Mouse (Mus musculus): ENCODE data around the gene Ccl11. TPM values are rescaled to one million over a fixed set of nuclear protein-coding genes. Genes with fewer than 3 reads are reported as not detected.

Gene Ccl11
- polyA plus RNA-seq, 1 experiment from 2014 or later: 16.7 TPM

- no peak for TF ChIP-seq EP300 (optimal IDR thresholded peaks at IDR 0.05)
- TF ChIP-seq CTCF (IDR thresholded peaks at IDR 0.05; ENCODE audit: low read depth): no peak
- no peak for DNase-seq (ENCODE audit: low spot score)
- Histone ChIP-seq H3K27me3 (ENCODE audit: control insufficient read depth, insufficient read depth, low read length) (no peaks in the 10 kb centered on the region), H3K36me3 (ENCODE audit: control insufficient read depth, insufficient read depth, low read length) (no peaks in the 10 kb centered on the region), H3K9me3 (ENCODE audit: control insufficient read depth, low read length) (no peaks in the 10 kb centered on the region), H3K4me2 (replicated peaks; ENCODE audit: low read depth) (no peak within 1 kb of the TSS), H3K9ac (ENCODE audit: low read length) (no peak within 1 kb of the TSS), H3K4me3 (ENCODE audit: low read depth, low read length) (no peak within 1 kb of the TSS), H3K27ac (replicated peaks) (no peak within 1 kb of the TSS), H3K4me1 (replicated peaks; ENCODE audit: control insufficient read depth, insufficient read depth) (no peaks in the 10 kb centered on the region)
- ATAC-seq (ENCODE audit: low FRiP score, low TSS enrichment): no peak
- 67% methylated on average over 2 of the region's 2 CpGs for WGBS
These were observed 43.9 kb downstream of the Ccl11 start, which contains the start of gene Ccl12 for GRCm38 (mm10) chr11:82101529-82101928. Ccl12 (plus strand) TSS chr11:82101845.

GRCm38 (mm10) chr11:82109611-82110010, 52.0 kb downstream of the Ccl11 start:
- Histone ChIP-seq H3K4me2 (replicated peaks; ENCODE audit: low read depth) (no peak overlapping the region), H3K27ac (replicated peaks) (no peak overlapping the region), H3K27me3 (ENCODE audit: control insufficient read depth, insufficient read depth, low read length) (no peaks in the 10 kb centered on the region), H3K4me1 (replicated peaks; ENCODE audit: control insufficient read depth, insufficient read depth) (no peaks in the 10 kb centered on the region), H3K36me3 (ENCODE audit: control insufficient read depth, insufficient read depth, low read length) (no peaks in the 10 kb centered on the region), H3K9ac (ENCODE audit: low read length) (no peak overlapping the region), H3K4me3 (ENCODE audit: low read depth, low read length) (no peak overlapping the region), H3K9me3 (ENCODE audit: control insufficient read depth, low read length) (no peaks in the 10 kb centered on the region)
- no peak for DNase-seq (ENCODE audit: low spot score)
- no peak for ATAC-seq (ENCODE audit: low FRiP score, low TSS enrichment)
- TF ChIP-seq EP300 (optimal IDR thresholded peaks at IDR 0.05) (no peak), CTCF (IDR thresholded peaks at IDR 0.05; ENCODE audit: low read depth) (no peak)

- TF ChIP-seq EP300 (optimal IDR thresholded peaks at IDR 0.05) (no peak), CTCF (IDR thresholded peaks at IDR 0.05; ENCODE audit: low read depth) (no peak)
- no peaks in the 10 kb centered on the region for H3K4me1 ChIP-seq (replicated peaks; ENCODE audit: control insufficient read depth, insufficient read depth)
- 69% methylated on average over 6 of the region's 6 CpGs for WGBS
- ATAC-seq (ENCODE audit: low FRiP score, low TSS enrichment) (no peak), DNase-seq (ENCODE audit: low spot score) (no peak)
- H3K27ac ChIP-seq (replicated peaks): no peak overlapping the region
- H3K9me3 ChIP-seq (ENCODE audit: control insufficient read depth, low read length): no peaks in the 10 kb centered on the region
- no peaks in the 10 kb centered on the region for H3K27me3 ChIP-seq (ENCODE audit: control insufficient read depth, insufficient read depth, low read length)
- no peak overlapping the region for H3K4me3 ChIP-seq (ENCODE audit: low read depth, low read length)
- H3K9ac ChIP-seq (ENCODE audit: low read length): no peak overlapping the region
- H3K36me3 ChIP-seq (ENCODE audit: control insufficient read depth, insufficient read depth, low read length): no peaks in the 10 kb centered on the region
- H3K4me2 ChIP-seq (replicated peaks; ENCODE audit: low read depth): no peak overlapping the region
These were observed 53.0 kb downstream of the Ccl11 start for GRCm38 (mm10) chr11:82110372-82111248.

Other genes starting within 250 kb of the Ccl11 start
- gene 5530401A14Rik, start 197.2 kb upstream of the Ccl11 start, polyA plus RNA-seq (2015; fragmentation: Nextera tagmentation; extraction: Ambion mirVana): 0.04 TPM in 1 of 2 replicates, not detected in the other
- 0.47 and 0.59 TPM in 2 replicates for gene Asic2, start 89.4 kb upstream of the Ccl11 start, polyA plus RNA-seq (2015; fragmentation: Nextera tagmentation; extraction: Ambion mirVana)
- gene Ccl2, start 22.3 kb upstream of the Ccl11 start, polyA plus RNA-seq (2015; fragmentation: Nextera tagmentation; extraction: Ambion mirVana): 3.2 and 3.3 TPM in 2 replicates
- gene Gm17268, start 19.3 kb upstream of the Ccl11 start, polyA plus RNA-seq (2015; fragmentation: Nextera tagmentation; extraction: Ambion mirVana): not detected in 2 replicates
- 2.7 and 2.9 TPM in 2 replicates for gene Ccl7, start 12.1 kb upstream of the Ccl11 start, polyA plus RNA-seq (2015; fragmentation: Nextera tagmentation; extraction: Ambion mirVana)
- 7.3 and 15.5 TPM in 2 replicates for gene Ccl12, start 44.0 kb downstream of the Ccl11 start, polyA plus RNA-seq (2015; fragmentation: Nextera tagmentation; extraction: Ambion mirVana)
- gene Ccl8, start 57.4 kb downstream of the Ccl11 start, polyA plus RNA-seq (2015; fragmentation: Nextera tagmentation; extraction: Ambion mirVana): not detected in 2 replicates
- gene Ccl1, start 247.9 kb downstream of the Ccl11 start, polyA plus RNA-seq (2015; fragmentation: Nextera tagmentation; extraction: Ambion mirVana): not detected in 2 replicates

All from stomach, postnatal 0 days (tissue).